Mouse (Mus musculus): Measurements from ENCODE around the gene Col18a1. TPM values are rescaled to one million over a fixed set of nuclear protein-coding genes. Genes with fewer than 3 reads are reported as not detected.
A peak's percentile ranks its signal among the peaks of the same experiment; 100 is the strongest.

Gene Col18a1
- polyA plus RNA-seq, 1 experiment from 2014 or later: 33.2 TPM

- H3K4me2 ChIP-seq (replicated peaks; ENCODE audit: low read depth, low read length): no peak overlapping the region
- no peak overlapping the region for H3K4me3 ChIP-seq (ENCODE audit: low read depth, low read length)
- TF ChIP-seq CTCF (IDR thresholded peaks at IDR 0.05) (peak; percentile 52), EP300 (IDR thresholded peaks at IDR 0.05) (no peak)
- no peaks in the 10 kb centered on the region for H3K9me3 ChIP-seq (ENCODE audit: low read length)
- H3K27ac ChIP-seq (ENCODE audit: low read length): no peak overlapping the region
- H3K36me3 ChIP-seq (ENCODE audit: insufficient read depth, low read length): no peaks in the 10 kb centered on the region
- H3K27me3 ChIP-seq (replicated peaks; ENCODE audit: insufficient read depth, low read length): no peaks in the 10 kb centered on the region
- DNase-seq (ENCODE audit: low spot score) (no peak), ATAC-seq (no peak)
- H3K9ac ChIP-seq (replicated peaks; ENCODE audit: low read depth): no peak overlapping the region
- WGBS: 78% methylated on average over 4 of the region's 4 CpGs
- peaks cover 8% of the 10 kb centered on the region; the same call in 1 of the 2 replicates for H3K4me1 ChIP-seq (ENCODE audit: insufficient read depth, low read depth, low read length)
Observed at GRCm38 (mm10) chr10:77120501-77120900, 45.8 kb downstream of the Col18a1 start.

GRCm38 (mm10) chr10:77119437-77119836 lies 46.9 kb downstream of the Col18a1 start:
- no peak for ATAC-seq
- Histone ChIP-seq H3K36me3 (ENCODE audit: insufficient read depth, low read length) (no peaks in the 10 kb centered on the region), H3K4me3 (ENCODE audit: low read depth, low read length) (no peak overlapping the region), H3K9ac (replicated peaks; ENCODE audit: low read depth) (no peak overlapping the region), H3K4me2 (replicated peaks; ENCODE audit: low read depth, low read length) (no peak overlapping the region), H3K9me3 (ENCODE audit: low read length) (no peaks in the 10 kb centered on the region), H3K4me1 (ENCODE audit: insufficient read depth, low read depth, low read length) (peaks cover 8% of the 10 kb centered on the region; the same call in 1 of the 2 replicates), H3K27me3 (replicated peaks; ENCODE audit: insufficient read depth, low read length) (no peaks in the 10 kb centered on the region), H3K27ac (ENCODE audit: low read length) (no peak overlapping the region)
- WGBS: 86% methylated on average over 11 of the region's 11 CpGs
- no peak for DNase-seq (ENCODE audit: low spot score)
- TF ChIP-seq EP300 (IDR thresholded peaks at IDR 0.05) (no peak), CTCF (IDR thresholded peaks at IDR 0.05) (no peak)

- ATAC-seq (no peak), DNase-seq (ENCODE audit: low spot score) (peak; percentile 49)
- no peaks in the 10 kb centered on the region for H3K27me3 ChIP-seq (replicated peaks; ENCODE audit: insufficient read depth, low read length)
- H3K9ac ChIP-seq (replicated peaks; ENCODE audit: low read depth): no peak overlapping the region
- no peak overlapping the region for H3K4me3 ChIP-seq (ENCODE audit: low read depth, low read length)
- WGBS: 67% methylated on average over 1 of the region's 1 CpGs
- TF ChIP-seq CTCF (IDR thresholded peaks at IDR 0.05): no peak
- TF ChIP-seq EP300 (IDR thresholded peaks at IDR 0.05): no peak
- H3K4me1 ChIP-seq (ENCODE audit: insufficient read depth, low read depth, low read length): peaks cover 15% of the 10 kb centered on the region; the same call in 1 of the 2 replicates
- H3K27ac ChIP-seq (ENCODE audit: low read length): no peak overlapping the region
- no peaks in the 10 kb centered on the region for H3K9me3 ChIP-seq (ENCODE audit: low read length)
- no peaks in the 10 kb centered on the region for H3K36me3 ChIP-seq (ENCODE audit: insufficient read depth, low read length)
- no peak overlapping the region for H3K4me2 ChIP-seq (replicated peaks; ENCODE audit: low read depth, low read length)
Observed at GRCm38 (mm10) chr10:77118361-77118760, 48.0 kb downstream of the Col18a1 start.

- ATAC-seq (peak; percentile 86), DNase-seq (ENCODE audit: low spot score) (peak; percentile 89)
- Histone ChIP-seq H3K9me3 (ENCODE audit: low read length) (no peaks in the 10 kb centered on the region), H3K36me3 (ENCODE audit: insufficient read depth, low read length) (no peaks in the 10 kb centered on the region), H3K9ac (replicated peaks; ENCODE audit: low read depth) (no peak overlapping the region), H3K27me3 (replicated peaks; ENCODE audit: insufficient read depth, low read length) (no peaks in the 10 kb centered on the region), H3K27ac (ENCODE audit: low read length) (peak overlapping the region; percentile 77), H3K4me1 (ENCODE audit: insufficient read depth, low read depth, low read length) (peaks cover 15% of the 10 kb centered on the region; the same call in 1 of the 2 replicates), H3K4me3 (ENCODE audit: low read depth, low read length) (no peak overlapping the region), H3K4me2 (replicated peaks; ENCODE audit: low read depth, low read length) (no peak overlapping the region)
- 21% methylated on average over 4 of the region's 4 CpGs for WGBS
- no peak for TF ChIP-seq CTCF (IDR thresholded peaks at IDR 0.05)
- TF ChIP-seq EP300 (IDR thresholded peaks at IDR 0.05): peak; percentile 46; the same call in 1 of the 2 replicates
Observed at GRCm38 (mm10) chr10:77116537-77117455, 49.6 kb downstream of the Col18a1 start.

- ATAC-seq (peak; percentile 74), DNase-seq (ENCODE audit: low spot score) (peak; percentile 93)
- Histone ChIP-seq H3K9me3 (ENCODE audit: low read length) (no peaks in the 10 kb centered on the region), H3K36me3 (ENCODE audit: insufficient read depth, low read length) (no peaks in the 10 kb centered on the region), H3K27me3 (replicated peaks; ENCODE audit: insufficient read depth, low read length) (no peaks in the 10 kb centered on the region), H3K4me1 (ENCODE audit: insufficient read depth, low read depth, low read length) (peaks cover 15% of the 10 kb centered on the region; the same call in 1 of the 2 replicates), H3K27ac (ENCODE audit: low read length) (peak overlapping the region; percentile 74), H3K9ac (replicated peaks; ENCODE audit: low read depth) (peak overlapping the region; percentile 23; the same call in 1 of the 2 replicates), H3K4me2 (replicated peaks; ENCODE audit: low read depth, low read length) (peak overlapping the region; percentile 51), H3K4me3 (ENCODE audit: low read depth, low read length) (peak overlapping the region; percentile 14)
- TF ChIP-seq EP300 (IDR thresholded peaks at IDR 0.05): peak; percentile 41; the same call in 1 of the 2 replicates
- TF ChIP-seq CTCF (IDR thresholded peaks at IDR 0.05): no peak
- 38% methylated on average over 19 of the region's 19 CpGs for WGBS
Observed at GRCm38 (mm10) chr10:77113489-77114240, 52.7 kb downstream of the Col18a1 start.

All from lung, postnatal 0 days (tissue).